Mouse (Mus musculus) limb, embryonic 10.5 days (tissue): ENCODE measurements around the gene Dera. TPM values are rescaled to one million over a fixed set of nuclear protein-coding genes. Genes with fewer than 3 reads are reported as not detected.
A peak's percentile ranks its signal among the peaks of the same experiment; 100 is the strongest.

Source experiments
- DNase-seq: peaks from one replicate; pipeline ENCODE4 v3.0.0-alpha.2; 2017; ENCODE audit warnings: low spot score
- H3K27ac ChIP-seq: fragments of 300-500 bp; sonication (generic); 2 replicates; pipeline ENCODE4 v1.5.1; 2016; ENCODE audit warnings: mild to moderate bottlenecking
- H3K27me3 ChIP-seq: fragments of 300-500 bp; sonication (generic); 2 replicates; pipeline ENCODE4 v1.6.1; 2016; ENCODE audit warnings: low read depth, mild to moderate bottlenecking; ENCODE audit not compliant: poor library complexity, severe bottlenecking
- H3K36me3 ChIP-seq: fragments of 300-500 bp; sonication (generic); 2 replicates; pipeline ENCODE4 v1.6.1; 2016; ENCODE audit warnings: mild to moderate bottlenecking, moderate library complexity
- H3K4me1 ChIP-seq: fragments of 300-500 bp; sonication (generic); 2 replicates; pipeline ENCODE4 v1.6.1; 2016
- H3K4me3 ChIP-seq: fragments of 300-500 bp; sonication (generic); 2 replicates; pipeline ENCODE4 v1.5.1; 2016; ENCODE audit warnings: mild to moderate bottlenecking, moderate library complexity
- H3K9me3 ChIP-seq: fragments of 300-500 bp; sonication (generic); replicated peaks from 2 replicates; pipeline ENCODE4 v1.6.1; 2016; ENCODE audit warnings: mild to moderate bottlenecking
- WGBS: fragments of 180-500 bp; shearing (Covaris S2); methylation state at CpG from one replicate; pipeline ENCODE4 v1.1.7; 2016; 5-methylcytosine and 5-hydroxymethylcytosine counted together
- polyA plus RNA-seq: library from polyadenylated mRNA; unstranded; fragments of >200 nt; fragmentation: Nextera tagmentation; extraction: Ambion mirVana; gene quantifications from 2 replicates; pipeline ENCODE4 v1.2.1, GENCODE M21; 2016

Gene Dera
- polyA plus RNA-seq, 1 experiment from 2014 or later: 76.0 TPM

- Histone ChIP-seq H3K4me1 (peaks cover 13% of the 10 kb centered on the region), H3K9me3 (no peaks in the 10 kb centered on the region), H3K27ac (peak overlapping the region; percentile 95), H3K4me3 (peak overlapping the region; percentile 90), H3K27me3 (no peaks in the 10 kb centered on the region; the same call in 1 of the 2 replicates), H3K36me3 (peaks cover 41% of the 10 kb centered on the region)
- WGBS: 11% methylated on average over 17 of the region's 17 CpGs
- no peak for DNase-seq
Measured at GRCm38 (mm10) chr6:137735671-137736238, 18.6 kb upstream of the Dera start.

- H3K4me1 ChIP-seq: peaks cover 7% of the 10 kb centered on the region
- H3K4me3 ChIP-seq: no peak overlapping the region
- 95% methylated on average over 2 of the region's 2 CpGs for WGBS
- H3K9me3 ChIP-seq: no peaks in the 10 kb centered on the region
- DNase-seq: no peak
- H3K36me3 ChIP-seq: peaks cover 93% of the 10 kb centered on the region
- H3K27ac ChIP-seq: no peak overlapping the region
- H3K27me3 ChIP-seq: no peaks in the 10 kb centered on the region
Measured at GRCm38 (mm10) chr6:137740972-137741371, 13.4 kb upstream of the Dera start.

GRCm38 (mm10) chr6:137744700-137745099 lies 9.6 kb upstream of the Dera start:
- no peaks in the 10 kb centered on the region for H3K4me1 ChIP-seq
- no peak overlapping the region for H3K27ac ChIP-seq
- no peak for DNase-seq
- H3K36me3 ChIP-seq: peaks cover 98% of the 10 kb centered on the region
- H3K4me3 ChIP-seq: no peak overlapping the region
- 93% methylated on average over 4 of the region's 4 CpGs for WGBS
- H3K27me3 ChIP-seq: no peaks in the 10 kb centered on the region
- no peaks in the 10 kb centered on the region for H3K9me3 ChIP-seq

- no peak for DNase-seq
- H3K27me3 ChIP-seq: no peaks in the 10 kb centered on the region
- H3K36me3 ChIP-seq: peaks cover 97% of the 10 kb centered on the region
- 82% methylated on average over 5 of the region's 5 CpGs for WGBS
- H3K4me1 ChIP-seq: no peaks in the 10 kb centered on the region
- no peak overlapping the region for H3K27ac ChIP-seq
- H3K9me3 ChIP-seq: no peaks in the 10 kb centered on the region
- H3K4me3 ChIP-seq: no peak overlapping the region
Measured at GRCm38 (mm10) chr6:137747174-137747928, 7.0 kb upstream of the Dera start.

- no peak overlapping the region for H3K4me3 ChIP-seq
- 80% methylated on average over 10 of the region's 10 CpGs for WGBS
- H3K4me1 ChIP-seq: peaks cover 9% of the 10 kb centered on the region
- no peaks in the 10 kb centered on the region for H3K27me3 ChIP-seq
- H3K9me3 ChIP-seq: no peaks in the 10 kb centered on the region
- peaks cover 60% of the 10 kb centered on the region for H3K36me3 ChIP-seq
- peak; percentile 23 for DNase-seq
- H3K27ac ChIP-seq: no peak overlapping the region
Measured at GRCm38 (mm10) chr6:137751551-137752274, 2.6 kb upstream of the Dera start.

- H3K36me3 ChIP-seq: peaks cover 55% of the 10 kb centered on the region
- H3K27me3 ChIP-seq: no peaks in the 10 kb centered on the region
- no peaks in the 10 kb centered on the region for H3K9me3 ChIP-seq
- H3K4me1 ChIP-seq: peaks cover 9% of the 10 kb centered on the region
- no peak overlapping the region for H3K4me3 ChIP-seq
- H3K27ac ChIP-seq: no peak overlapping the region
- DNase-seq: peak; percentile 25
- 94% methylated on average over 4 of the region's 4 CpGs for WGBS
Measured at GRCm38 (mm10) chr6:137752275-137752655, 2.1 kb upstream of the Dera start.

GRCm38 (mm10) chr6:137754857-137755232 lies 499 bp downstream of the Dera start:
- 8% methylated on average over 8 of the region's 8 CpGs for WGBS
- DNase-seq: no peak
- peaks cover 29% of the 10 kb centered on the region for H3K36me3 ChIP-seq
- H3K4me3 ChIP-seq: peak overlapping the region; percentile 73
- H3K27me3 ChIP-seq: no peaks in the 10 kb centered on the region
- H3K9me3 ChIP-seq: no peaks in the 10 kb centered on the region
- peaks cover 21% of the 10 kb centered on the region for H3K4me1 ChIP-seq
- H3K27ac ChIP-seq: peak overlapping the region; percentile 92

- no peaks in the 10 kb centered on the region for H3K9me3 ChIP-seq
- H3K27ac ChIP-seq: no peak overlapping the region
- H3K4me1 ChIP-seq: peaks cover 23% of the 10 kb centered on the region
- no peak overlapping the region for H3K4me3 ChIP-seq
- no peaks in the 10 kb centered on the region for H3K27me3 ChIP-seq
- 73% methylated on average over 5 of the region's 5 CpGs for WGBS
- peaks cover 14% of the 10 kb centered on the region for H3K36me3 ChIP-seq
- no peak for DNase-seq
Measured at GRCm38 (mm10) chr6:137756310-137756709, 2.0 kb downstream of the Dera start.

GRCm38 (mm10) chr6:137757891-137758290 lies 3.5 kb downstream of the Dera start:
- no peak for DNase-seq
- no peaks in the 10 kb centered on the region for H3K27me3 ChIP-seq
- H3K27ac ChIP-seq: no peak overlapping the region
- WGBS: 88% methylated on average over 1 of the region's 1 CpGs
- H3K36me3 ChIP-seq: no peaks in the 10 kb centered on the region
- peaks cover 23% of the 10 kb centered on the region for H3K4me1 ChIP-seq
- H3K4me3 ChIP-seq: no peak overlapping the region
- H3K9me3 ChIP-seq: no peaks in the 10 kb centered on the region

- peak overlapping the region; percentile 56 for H3K27ac ChIP-seq
- WGBS: 25% methylated on average over 8 of the region's 8 CpGs
Measured at GRCm38 (mm10) chr6:137759681-137760080, 5.3 kb downstream of the Dera start.

GRCm38 (mm10) chr6:137760966-137761365 lies 6.6 kb downstream of the Dera start:
- peak; percentile 27 for DNase-seq

More at GRCm38 (mm10) chr6:137759681-137760080, 5.3 kb downstream of the Dera start:
- H3K4me3 ChIP-seq: no peak overlapping the region
- H3K27me3 ChIP-seq: no peaks in the 10 kb centered on the region
- no peaks in the 10 kb centered on the region for H3K36me3 ChIP-seq
- H3K4me1 ChIP-seq: peaks cover 28% of the 10 kb centered on the region
- no peaks in the 10 kb centered on the region for H3K9me3 ChIP-seq
- peak; percentile 39 for DNase-seq

GRCm38 (mm10) chr6:137764572-137765210 lies 10.3 kb downstream of the Dera start:
- no peaks in the 10 kb centered on the region; the same call in 1 of the 2 replicates for H3K36me3 ChIP-seq
- peaks cover 17% of the 10 kb centered on the region for H3K4me1 ChIP-seq
- WGBS: 76% methylated on average over 3 of the region's 3 CpGs
- 0 out of 2 replicates have a peak overlapping the region, but pooled peaks have one; percentile 20 for H3K27ac ChIP-seq
- DNase-seq: peak; percentile 26
- no peak overlapping the region for H3K4me3 ChIP-seq
- no peaks in the 10 kb centered on the region for H3K27me3 ChIP-seq
- no peaks in the 10 kb centered on the region for H3K9me3 ChIP-seq

More at GRCm38 (mm10) chr6:137760966-137761365, 6.6 kb downstream of the Dera start:
- Histone ChIP-seq H3K9me3 (no peaks in the 10 kb centered on the region), H3K4me3 (no peak overlapping the region), H3K27ac (no peak overlapping the region), H3K36me3 (no peaks in the 10 kb centered on the region), H3K27me3 (no peaks in the 10 kb centered on the region), H3K4me1 (peaks cover 28% of the 10 kb centered on the region)
- 94% methylated on average over 15 of the region's 15 CpGs for WGBS
